Mouse (Mus musculus) cortical plate, adult 2 months (tissue): ENCODE results near the gene Alox5ap.

ENCODE experiments used
- CTCF ChIP-seq: fragments of 200-500 bp; IDR thresholded peaks from 2 replicates; pipeline ENCODE4 v1.5.1; 2011; ENCODE audit warnings: mild to moderate bottlenecking, control low read depth, low read length; ENCODE audit not compliant: insufficient read depth; ENCODE audit errors: extremely low read depth
- POLR2A ChIP-seq: fragments of 200-500 bp; IDR thresholded peaks from 2 replicates; pipeline ENCODE4 v1.6.1; 2011; ENCODE audit warnings: mild to moderate bottlenecking, low read length, control low read depth; ENCODE audit not compliant: insufficient read depth; ENCODE audit errors: extremely low read depth

- TF ChIP-seq CTCF (0 out of 2 replicates have a peak, but pooled peaks have one; percentile 3), POLR2A (no peak)
Measured at GRCm38 (mm10) chr5:149261866-149262265, 2.7 kb upstream of the Alox5ap start.
